Mouse (Mus musculus) myocyte (in vitro differentiated cells): ENCODE measurements around the gene Ccdc169.

Experiments used
- POLR2A ChIP-seq: IDR thresholded peaks from one replicate; pipeline ENCODE4 v1.6.1; 2011; ENCODE audit warnings: low read depth, mild to moderate bottlenecking, control low read depth, moderate library complexity; ENCODE audit not compliant: insufficient read length
- SRF ChIP-seq: IDR thresholded peaks from one replicate; pipeline ENCODE4 v1.6.1; 2011; ENCODE audit warnings: low read depth; ENCODE audit not compliant: control insufficient read depth, insufficient read length
- USF1 ChIP-seq: IDR thresholded peaks from one replicate; pipeline ENCODE4 v1.6.1; 2011; ENCODE audit warnings: low read depth, mild to moderate bottlenecking, control low read depth, moderate library complexity

- no peak for TF ChIP-seq POLR2A
- no peak for TF ChIP-seq USF1
- no peak for TF ChIP-seq SRF
Measured at GRCm38 (mm10) chr3:55213785-55214184, 76.6 kb downstream of the Ccdc169 start.
